Mouse (Mus musculus) R1 (cell line): Measurements from ENCODE around the gene Lmnb2.

Experiments used
- DNase-seq: peaks from one replicate; pipeline ENCODE4 v3.0.0-alpha.2; 2018; ENCODE audit warnings: low read depth, low spot score

The Lmnb2 gene

DNA sequence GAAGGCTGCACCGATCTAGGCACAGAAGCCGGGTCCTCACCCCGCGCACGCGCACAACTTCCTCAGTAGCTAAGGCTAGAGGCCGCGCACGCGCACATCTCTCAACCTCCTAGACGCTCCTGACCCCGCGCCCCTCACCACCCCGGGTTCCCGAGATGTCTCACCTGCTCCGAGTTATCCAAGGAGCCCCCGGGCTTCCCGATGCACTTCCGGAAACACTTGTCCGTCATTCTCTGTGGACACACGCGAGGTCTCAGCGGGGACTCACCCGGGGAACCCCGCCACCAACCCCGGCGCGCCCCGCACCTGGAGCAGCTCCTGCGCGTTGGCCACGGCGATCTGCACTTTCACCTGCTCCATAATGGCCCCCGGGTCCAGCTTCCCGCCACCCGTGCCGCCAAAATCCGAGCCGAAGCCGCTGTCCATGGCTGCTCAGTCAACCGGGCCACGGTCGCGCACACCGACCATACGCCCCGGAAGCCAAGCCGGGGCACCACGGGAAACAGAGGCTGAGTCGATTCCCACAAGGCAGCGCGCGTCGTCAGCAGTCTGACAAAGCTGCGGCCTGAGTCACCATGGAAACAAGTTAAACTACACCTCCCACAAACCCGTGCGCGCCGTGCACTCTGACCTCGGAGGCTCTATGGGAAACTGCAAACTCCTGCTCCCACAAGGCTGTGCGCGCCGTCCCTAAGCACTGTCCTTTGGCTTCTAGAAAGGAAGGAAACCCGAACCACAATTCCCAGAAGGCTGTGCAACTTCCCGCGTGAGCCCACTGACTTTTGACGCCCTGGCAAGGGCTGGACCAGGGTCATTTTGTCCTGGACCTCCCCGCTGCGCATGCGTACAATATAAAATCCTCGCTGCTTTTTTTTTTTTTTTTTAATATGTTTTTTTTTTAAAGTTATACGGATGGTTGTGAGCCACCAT, 17.5 kb downstream of the Lmnb2 start, which contains the start of gene Timm13:
Gene Timm13 (minus strand): TSS at position 652 of the 930 bp plus-strand sequence.
- peak; percentile 100 for DNase-seq

DNA sequence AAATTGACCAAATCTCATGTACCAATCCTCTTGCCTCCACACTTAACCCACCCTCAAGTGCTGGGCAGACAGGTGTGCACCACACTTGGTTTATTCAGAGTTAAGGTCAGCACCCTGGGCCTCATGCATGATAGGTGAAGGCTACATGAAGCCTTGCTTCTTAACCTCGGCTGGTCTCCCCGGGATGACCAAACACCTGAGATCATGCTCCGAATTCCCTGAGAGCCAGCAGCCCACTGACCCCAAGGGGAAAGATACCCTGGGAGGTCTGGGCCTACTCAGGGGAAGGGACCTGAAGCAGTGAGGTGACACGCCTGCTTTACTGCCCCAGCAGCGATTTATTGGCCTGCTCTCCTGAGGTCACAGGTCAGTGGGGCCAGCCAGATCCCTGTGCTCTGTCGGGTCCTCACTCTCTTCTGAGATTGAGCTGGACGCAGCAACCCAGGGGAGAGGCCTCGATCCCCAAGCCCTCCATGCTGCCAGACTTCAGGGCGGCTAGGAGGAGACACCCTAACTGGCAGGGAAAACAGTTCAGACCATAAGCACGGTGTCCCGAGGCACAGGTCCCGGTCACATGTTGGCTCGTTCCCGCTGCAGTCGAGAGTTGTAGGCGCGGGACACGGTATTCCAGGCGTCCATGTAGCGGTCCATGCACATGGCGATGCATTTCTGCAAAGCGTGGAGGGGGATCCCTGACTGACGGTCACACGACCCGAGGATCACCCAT, 18.3 kb downstream of the Lmnb2 start:
- DNase-seq, result no peak

DNA sequence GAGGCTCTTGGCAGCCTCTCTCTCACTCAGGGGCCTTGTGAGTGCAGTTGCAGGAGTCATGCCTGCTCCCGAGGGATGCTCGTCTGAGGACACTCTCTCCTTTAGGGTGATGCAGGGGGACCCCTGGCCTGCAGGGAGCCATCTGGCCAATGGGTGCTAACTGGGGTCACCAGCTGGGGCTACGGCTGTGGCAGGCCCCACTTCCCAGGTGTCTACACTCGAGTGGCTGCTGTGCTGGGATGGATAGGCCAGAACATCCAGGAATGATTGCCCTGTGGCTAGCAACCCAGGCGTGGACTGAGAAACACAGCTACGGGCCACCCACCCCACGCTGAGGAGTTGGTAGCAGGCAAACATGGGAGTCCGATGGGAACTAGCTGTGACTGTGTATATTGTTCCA, 19.0 kb downstream of the Lmnb2 start:
- no peak for DNase-seq

DNA sequence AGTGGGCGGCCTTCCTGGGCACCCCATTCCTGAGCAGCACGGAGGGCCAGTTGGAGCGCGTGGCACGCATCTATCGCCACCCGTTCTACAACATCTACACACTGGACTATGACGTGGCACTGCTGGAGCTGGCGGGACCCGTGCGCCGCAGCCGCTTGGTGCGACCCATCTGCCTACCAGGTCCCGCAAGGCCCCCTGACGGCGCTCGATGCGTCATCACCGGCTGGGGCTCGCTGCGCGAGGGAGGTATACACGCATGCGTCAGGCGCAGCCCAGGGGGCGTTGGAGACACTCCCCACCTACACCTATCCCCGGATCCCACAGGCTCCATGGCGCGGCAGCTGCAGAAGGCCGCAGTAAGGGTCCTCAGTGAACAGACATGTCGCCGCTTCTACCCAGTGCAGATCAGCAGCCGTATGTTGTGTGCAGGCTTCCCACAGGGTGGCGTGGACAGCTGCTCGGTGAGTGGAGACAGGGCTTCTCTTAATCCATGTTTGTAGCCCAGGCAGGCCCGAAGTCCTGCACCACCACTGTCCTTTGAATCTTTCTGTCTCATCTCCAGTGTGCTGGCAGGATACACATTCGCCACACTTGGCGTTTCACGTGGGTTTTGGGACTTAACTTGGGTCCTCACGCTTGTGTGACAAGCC, 20.1 kb downstream of the Lmnb2 start:
- peak; percentile 73 for DNase-seq

DNA sequence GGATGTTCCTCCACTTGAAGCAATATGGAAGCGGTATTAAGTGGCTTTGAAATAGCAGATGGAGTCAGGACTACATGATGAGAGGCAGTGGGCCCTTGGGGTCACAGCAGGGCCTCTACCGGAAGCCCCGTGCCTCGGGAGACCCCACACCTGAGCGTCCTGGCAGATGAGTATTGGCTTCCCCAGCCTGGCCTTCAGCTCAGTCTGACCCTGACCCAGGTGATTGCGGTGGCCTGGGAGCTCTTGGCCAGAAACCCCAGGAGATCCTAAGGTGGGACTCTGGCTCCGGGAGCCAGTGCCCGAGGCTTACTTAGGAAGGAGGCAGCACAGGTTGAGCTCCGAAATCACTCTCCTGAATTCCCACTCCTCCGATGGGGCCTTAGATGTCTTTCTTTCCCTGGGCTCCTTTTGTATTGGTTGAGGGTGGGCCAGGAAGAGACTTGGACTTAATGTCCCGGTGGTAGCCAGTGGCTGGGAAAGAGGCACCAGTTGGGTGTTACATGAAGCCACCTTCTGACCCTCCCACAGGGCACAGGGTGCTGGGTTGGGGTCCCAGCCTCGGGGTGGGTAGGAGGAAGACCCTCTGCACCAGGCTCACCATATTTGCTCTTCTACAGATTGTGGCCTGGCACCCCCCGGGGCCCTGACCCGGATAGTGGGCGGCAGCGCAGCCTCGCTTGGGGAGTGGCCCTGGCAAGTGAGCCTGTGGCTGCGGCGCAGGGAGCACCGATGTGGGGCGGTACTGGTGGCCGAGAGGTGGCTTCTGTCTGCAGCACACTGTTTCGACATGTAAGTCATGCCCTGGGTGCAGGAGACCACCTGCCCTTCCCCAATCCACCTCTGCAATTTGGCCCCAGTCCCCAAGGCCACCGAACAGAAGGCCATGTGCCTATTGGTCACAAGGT, 21.2 kb downstream of the Lmnb2 start:
- no peak for DNase-seq

DNA sequence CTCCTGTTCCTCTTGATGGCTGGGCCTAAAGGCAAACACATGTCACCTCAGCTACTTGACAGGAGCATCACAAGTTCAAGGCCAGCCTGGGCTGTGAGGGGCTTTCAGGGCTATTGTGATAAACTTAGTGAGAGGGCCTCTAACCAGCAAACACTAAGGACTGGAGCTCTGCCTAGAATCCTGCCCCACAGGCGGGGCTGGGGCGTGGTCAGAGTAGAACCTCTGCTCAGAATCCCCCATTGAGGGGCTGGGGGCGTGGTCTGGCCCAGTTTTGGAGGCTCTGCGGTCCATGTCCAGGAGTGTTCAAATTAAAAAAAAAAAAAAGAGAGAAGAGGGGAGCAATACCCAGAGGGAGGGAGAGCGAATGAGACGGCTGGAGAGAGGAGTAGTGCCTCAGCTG, 22.3 kb downstream of the Lmnb2 start:
- DNase-seq, result peak; percentile 66

DNA sequence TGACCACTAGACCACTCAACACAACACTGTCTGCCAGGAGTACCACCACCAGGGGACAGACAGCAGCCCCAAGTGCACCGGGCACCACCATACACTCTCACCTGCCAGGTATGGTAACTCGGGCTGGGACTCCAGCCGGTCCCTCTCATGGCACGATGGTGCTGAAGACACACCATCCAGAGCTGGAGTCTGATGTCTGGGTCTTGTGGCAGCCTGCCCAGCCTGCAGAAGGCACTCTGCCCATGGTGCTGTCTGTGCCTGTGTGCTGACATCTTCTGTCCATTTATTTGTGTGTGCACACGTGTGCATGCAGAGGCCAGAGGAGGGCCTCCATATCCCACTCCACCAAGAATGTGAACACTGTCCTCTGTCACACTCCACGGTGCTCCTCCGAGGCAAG, 22.9 kb downstream of the Lmnb2 start:
- no peak for DNase-seq

DNA sequence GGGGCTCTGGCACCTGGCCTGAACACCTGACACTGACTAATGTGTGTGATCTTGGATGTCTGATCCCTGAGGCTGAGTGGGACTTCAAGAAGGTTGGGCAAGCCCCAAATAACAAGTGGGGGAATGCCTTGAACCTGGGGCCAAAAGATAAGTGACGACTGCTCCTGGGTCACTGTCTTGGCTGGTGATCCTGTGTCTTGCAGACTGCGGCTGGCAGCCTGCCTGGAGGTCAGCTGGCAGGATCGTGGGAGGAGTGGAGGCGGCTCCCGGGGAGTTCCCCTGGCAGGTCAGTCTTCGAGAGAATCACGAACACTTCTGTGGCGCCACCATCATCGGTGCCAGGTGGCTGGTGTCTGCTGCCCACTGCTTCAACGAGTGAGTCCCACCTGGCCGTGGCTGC, 30.9 kb downstream of the Lmnb2 start:
- no peak for DNase-seq

DNA sequence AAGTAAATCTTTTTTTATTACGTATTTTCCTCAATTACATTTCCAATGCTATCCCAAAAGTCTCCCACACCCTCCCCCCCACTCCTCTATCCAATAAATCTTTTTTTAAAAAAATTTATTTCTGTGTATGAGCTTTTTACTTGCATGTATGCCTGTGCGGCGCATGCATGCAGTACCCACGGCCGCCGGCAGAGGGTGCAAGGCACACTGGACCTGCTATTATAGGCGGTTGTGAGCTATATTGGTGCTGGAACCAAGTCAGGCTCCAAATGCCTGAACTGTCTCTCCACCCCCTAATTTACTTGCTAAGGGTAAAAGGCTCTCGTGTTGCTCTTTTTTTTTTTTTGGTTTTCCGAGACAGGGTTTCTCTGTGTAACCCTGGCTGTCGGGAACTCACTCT, 36.7 kb downstream of the Lmnb2 start:
- peak; percentile 78 for DNase-seq

DNA sequence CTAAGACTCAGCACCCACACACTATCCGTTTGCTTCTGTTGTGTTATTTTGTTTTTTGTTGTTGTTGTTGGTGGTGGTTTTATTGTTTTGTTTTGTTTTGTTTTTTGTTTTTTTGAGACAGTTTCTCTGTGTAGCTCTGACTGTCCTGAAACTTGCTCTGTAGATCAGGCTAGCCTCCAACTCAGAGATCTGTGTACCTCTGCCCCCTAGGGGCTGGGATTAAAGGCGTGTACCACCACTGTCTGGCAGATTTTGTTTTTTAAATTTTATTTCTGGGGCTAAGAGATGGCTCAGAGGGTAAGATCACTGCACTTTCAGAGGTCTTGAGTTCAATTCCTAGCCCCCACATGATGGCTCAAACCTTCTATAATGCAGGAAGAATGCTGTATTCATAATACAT, 37.1 kb downstream of the Lmnb2 start:
- DNase-seq, result peak; percentile 55

DNA sequence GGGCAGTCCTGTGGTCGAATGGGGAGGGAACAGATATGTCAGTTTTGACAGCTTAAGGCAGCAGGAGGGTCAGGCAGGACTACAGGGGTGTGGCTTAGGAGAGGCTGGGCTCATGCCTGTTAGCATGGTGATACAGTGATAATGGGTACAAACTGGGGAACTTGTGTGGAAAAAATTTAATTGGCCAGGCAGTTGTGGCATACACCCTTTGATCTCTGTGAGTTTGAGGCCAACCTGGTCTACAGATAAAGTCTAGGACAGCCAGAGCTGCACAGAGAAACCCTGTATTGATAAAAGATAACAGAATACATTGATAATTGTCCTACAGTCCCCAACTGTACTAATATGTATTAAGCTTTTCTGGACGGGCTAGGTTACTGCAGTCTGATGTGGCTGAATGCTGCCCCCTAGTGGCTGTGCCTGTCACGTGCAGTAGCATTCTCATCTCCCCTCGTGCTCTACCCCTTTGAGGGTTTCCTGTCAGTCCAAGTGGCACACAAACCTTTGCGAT, 37.9 kb downstream of the Lmnb2 start:
- peak; percentile 85 for DNase-seq

DNA sequence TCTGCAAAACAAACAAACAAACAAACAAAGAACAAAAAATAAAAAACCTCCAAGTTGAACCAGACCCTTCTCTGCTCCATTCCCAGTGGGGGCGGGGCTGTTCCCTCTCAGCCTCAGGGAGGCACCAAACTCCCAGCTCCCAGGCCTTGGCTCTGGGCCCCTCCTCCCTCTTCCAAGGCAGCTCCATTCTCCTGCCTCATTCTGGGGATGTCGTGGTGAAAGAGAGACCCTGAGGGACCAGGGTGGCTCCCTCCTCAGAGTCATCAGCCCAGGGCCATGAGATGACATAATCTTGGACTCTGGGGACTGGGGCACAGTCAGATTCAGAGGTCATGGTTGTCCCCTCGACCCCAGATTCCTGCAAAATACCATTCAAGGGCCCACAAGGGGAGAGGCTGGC, 41.5 kb downstream of the Lmnb2 start:
- DNase-seq, result no peak

DNA sequence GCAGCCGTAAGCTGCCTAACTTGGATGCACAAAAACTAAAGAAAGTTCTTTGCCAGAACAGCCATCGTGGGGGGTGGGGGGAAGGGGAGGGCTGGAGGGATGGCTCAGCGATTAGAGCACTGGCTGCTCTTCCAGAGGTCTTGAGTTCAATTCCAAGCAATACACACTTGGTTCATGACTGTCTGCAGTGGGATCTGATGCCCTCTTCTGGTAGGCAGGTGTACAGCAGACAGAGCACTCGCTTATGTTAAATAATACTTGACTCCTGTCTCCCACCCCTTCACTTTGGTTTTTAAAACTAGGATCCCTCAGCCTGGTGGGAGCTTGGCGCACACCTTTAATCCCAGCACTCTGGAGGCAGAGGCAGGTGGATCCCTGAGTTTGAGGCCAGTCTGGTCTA, 42.0 kb downstream of the Lmnb2 start:
- peak; percentile 76 for DNase-seq

DNA sequence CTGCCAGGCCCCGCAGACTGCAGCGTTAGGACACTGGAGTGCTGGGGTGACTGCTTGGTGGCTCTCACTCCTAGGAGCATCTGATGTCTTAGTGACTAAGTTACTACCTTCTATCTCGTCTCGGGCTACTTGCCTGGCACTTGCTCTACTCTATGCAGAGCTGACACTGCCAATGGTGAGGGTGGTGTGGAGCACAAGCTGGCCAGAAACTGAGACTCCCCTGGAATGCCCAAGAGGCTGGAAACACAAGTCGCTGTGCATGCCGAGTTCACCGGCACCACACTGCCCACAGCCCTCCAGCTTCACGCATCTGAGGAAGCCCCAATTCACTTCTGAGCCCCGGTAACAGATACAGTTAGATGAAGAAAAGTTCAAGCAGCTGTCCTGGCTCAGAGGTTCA, 44.0 kb downstream of the Lmnb2 start:
- no peak for DNase-seq

DNA sequence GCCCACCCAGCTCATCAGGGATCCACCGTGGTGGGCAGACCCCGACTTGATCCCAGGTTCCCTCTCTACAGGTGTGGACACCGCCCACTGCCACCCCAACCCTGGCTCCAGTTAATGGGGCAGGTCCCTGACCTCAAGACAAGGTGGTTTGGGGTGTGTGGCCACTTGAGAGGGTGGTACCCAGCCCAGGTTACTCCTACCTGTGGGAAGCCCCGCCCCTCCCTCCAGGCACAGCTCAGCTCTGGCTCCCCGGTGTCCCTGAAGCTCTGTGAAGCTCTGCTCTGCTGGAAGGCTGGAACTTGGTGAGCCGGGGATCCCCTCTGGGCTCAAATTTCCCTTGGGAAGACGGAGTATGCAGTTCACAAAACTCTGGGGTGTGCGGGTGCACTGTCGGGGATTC, 46.5 kb downstream of the Lmnb2 start, which contains the start of gene Tmprss9:
Gene Tmprss9 (plus strand): TSS at position 268 of the 400 bp plus-strand sequence.
- no peak for DNase-seq

DNA sequence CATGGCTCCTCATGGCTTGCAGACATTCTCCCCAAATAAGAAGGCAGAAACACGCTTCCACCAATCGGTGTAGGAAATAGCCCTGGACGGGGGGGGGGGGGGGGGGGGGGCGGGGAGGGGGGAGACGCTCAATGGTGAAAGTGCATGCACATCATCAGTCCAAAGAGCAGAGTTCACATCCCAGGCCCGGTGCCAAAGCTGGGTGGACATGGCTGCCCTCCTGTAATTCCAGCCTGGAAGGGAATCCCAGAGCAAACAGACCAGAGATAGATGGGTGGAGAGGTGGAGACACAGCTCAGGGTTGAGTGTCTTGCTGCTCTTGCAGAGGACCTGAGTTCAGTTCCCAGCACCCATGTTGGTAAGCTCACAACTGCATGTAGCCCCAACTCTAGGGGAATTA, 47.1 kb downstream of the Lmnb2 start:
- DNase-seq, result no peak

DNA sequence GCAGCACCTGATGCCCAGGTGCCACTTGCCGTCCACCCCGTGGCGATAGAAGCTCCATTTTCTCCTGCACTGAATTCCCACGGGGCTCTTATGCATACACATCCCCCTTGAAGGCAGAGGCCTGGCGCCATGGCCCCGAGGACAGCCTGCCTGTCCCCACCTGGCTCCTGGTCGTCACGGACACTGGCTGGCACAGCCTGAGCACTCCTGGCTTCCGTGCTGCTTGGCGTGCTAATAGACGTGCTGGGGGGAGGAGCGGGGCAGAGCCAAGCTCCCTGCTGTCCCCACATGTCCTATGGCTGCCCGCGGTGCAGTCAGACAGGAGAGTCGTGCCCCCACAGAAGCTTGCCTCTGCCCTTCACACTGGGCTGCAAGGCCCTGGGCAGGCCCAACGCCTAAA, 53.6 kb downstream of the Lmnb2 start:
- DNase-seq, result no peak

DNA sequence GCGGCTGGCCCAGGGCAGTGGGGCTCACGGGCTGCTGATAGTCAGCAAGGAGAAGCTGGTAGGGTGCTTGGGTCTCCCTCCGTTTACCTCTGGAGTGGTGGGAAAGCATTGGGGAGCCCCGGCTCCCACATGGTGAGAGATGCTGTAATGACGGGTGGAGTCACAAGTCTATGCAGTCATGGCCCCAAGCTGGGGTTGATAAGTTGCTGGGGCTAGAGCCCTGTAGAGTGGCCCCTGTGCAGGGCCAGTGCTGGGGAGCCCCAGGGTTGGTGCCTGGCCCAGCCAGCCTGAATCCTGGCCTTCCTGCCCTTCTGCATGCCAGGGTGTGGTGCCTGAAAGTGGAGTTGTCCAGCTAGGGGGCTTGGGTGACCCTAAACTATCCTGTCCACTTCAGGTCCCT, 55.7 kb downstream of the Lmnb2 start:
- no peak for DNase-seq

DNA sequence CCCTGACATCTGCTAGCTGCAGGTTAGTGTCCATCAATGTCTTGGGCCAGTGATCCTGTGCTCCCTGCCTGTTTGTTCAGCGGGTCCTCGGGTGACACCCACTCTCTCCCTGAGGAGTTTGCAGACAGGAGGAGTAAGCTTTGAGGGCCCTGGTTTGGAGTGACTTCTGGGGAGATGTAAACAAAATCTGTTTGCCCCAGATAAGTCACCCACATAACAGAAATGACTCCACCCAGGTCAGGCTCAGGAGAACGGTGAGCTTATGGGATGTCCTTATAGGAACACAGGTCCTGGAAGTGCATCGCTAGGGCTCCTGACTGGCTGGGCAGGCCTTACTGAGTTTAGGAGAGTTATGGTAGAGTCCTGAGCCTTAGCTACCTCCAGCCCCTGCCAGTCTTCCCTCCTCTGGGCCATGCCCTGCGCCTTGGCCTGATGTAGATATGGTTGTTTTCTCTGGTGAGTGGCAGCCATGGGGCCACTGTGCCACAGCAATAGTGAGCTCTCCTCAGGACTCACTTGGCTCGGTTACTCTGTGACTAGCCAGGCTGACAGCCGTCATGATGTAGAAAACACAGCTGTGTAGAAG, 59.6 kb downstream of the Lmnb2 start:
- DNase-seq, result no peak

DNA sequence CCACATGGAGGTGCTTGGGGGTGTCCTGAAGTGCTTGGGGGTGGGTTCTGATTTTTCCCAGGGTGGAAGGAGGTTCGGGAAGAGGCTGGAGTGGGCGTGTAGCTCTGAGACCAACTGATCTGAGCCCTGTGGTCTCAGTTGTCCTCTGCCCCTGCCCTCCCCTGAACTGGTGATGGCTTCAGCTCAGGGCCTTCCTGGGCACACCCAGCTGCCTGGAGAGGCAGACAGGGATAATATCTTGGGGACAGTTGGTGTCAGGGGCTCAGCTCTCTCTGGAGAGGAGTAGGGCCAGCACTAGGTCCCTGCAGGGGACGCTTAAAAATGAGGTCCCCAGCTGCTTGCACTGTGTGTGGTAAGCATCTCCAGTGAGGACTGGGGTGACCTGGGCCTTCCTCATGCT, 60.2 kb downstream of the Lmnb2 start:
- no peak for DNase-seq

DNA sequence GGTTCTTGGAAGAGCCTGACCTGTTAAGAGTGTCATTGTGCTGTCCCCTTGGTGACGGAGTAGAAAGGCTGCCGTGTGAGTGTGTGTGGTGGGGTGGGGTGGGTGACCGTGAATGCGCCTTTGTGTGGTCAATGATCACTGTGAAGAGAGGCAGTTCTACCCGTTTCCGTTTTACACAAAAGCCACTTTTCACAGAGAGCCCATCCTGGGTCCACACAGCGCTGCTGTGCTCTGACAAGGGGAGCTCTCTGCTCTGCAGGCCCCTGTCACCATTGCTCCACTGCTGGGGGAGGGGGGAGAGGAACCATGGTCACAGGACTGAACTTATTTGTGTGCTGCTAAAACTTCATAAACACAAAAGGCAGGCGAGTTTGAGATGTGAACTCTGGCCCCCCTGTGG, 60.7 kb downstream of the Lmnb2 start:
- DNase-seq, result no peak
